ENCODE assay signal across 8 mouse cellular contexts in the genomic region with DNA sequence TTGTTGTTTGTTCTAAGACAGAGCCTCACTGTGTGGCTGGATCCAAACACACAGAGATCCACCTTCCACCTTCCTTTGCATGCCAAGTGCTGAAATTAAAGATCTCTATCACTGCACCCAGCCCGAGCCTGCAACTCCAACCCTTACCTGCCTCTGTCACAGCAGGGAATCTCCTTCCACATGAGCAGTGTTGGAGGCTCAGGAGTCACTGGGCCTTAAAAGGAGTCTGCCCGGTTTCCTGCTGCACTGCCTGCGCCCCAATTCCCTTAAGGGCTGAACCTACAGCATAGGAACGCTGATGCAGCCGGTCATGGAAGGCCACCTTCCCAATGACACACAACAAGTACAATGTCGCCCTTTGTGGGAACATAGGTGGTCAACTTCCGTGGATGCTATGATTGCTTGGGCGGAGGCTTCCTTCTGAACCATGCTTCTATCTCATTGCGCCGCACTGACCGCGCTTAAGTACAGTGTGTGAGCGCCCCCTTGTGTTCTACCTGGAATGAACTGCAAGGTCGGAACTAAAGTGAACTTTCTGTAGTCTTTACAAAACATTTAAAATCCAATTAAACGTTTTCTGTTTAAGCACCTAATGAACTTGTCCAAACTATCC. TPM values are rescaled to one million over a fixed set of nuclear protein-coding genes. Genes with fewer than 3 reads are reported as not detected.
DNase-seq lines count a peak whose midpoint lies in the region; ATAC-seq lines count a peak whose summit lies in the region.

No protein-coding gene starts in this region.

- peak; percentile 77 for ATAC-seq in erythroid progenitor cell, adult 5-6 weeks (replicated peaks; ENCODE audit: low FRiP score, poor library complexity, severe bottlenecking)
- no peak for ATAC-seq in heart, embryonic 14.5 days (ENCODE audit: insufficient number of reproducible peaks, insufficient read depth, low FRiP score, low read depth)
- peak; percentile 31; the same call in 1 of the 2 replicates for ATAC-seq in liver, embryonic 13.5 days (ENCODE audit: low read depth)
- ATAC-seq in neural tube, embryonic 13.5 days (ENCODE audit: low read depth), result peak; percentile 55

- no peak overlapping the region for H3K4me3 ChIP-seq in heart, embryonic 14.5 days (ENCODE audit: control insufficient read depth in 1 of 2, insufficient read depth in 1 of 2, low read depth in 1 of 2, low read length in 2 of 2)
- H3K4me3 ChIP-seq in liver, embryonic 13.5 days (replicated peaks), result no peak overlapping the region
- peak overlapping the region; percentile 17 for H3K4me3 ChIP-seq in neural tube, embryonic 13.5 days

- 0 out of 2 replicates have a peak overlapping the region, but pooled peaks have one; percentile 4 for H3K4me2 ChIP-seq in heart, embryonic 14.5 days (ENCODE audit: low read length)
- no peak overlapping the region for H3K4me2 ChIP-seq in liver, embryonic 13.5 days
- H3K4me2 ChIP-seq in neural tube, embryonic 13.5 days, result peak overlapping the region; percentile 53

- H3K4me1 ChIP-seq in heart, embryonic 14.5 days (ENCODE audit: control insufficient read depth in 2 of 2, insufficient read depth in 2 of 2, low read length in 2 of 2), result peaks cover 2 to 8% of the 10 kb centered on the region in 2 experiments
- H3K4me1 ChIP-seq in liver, embryonic 13.5 days (replicated peaks), result peaks cover 6% of the 10 kb centered on the region; the same call in 1 of the 2 replicates
- no peaks in the 10 kb centered on the region; the same call in 1 of the 2 replicates for H3K4me1 ChIP-seq in neural tube, embryonic 13.5 days (replicated peaks)

- DNase-seq in CD8-positive naive resting alpha-beta T cell, adult 2 months (ENCODE audit: low read depth in 2 of 2, low spot score in 2 of 2), result peak; percentile 50 to 61
- peak; percentile 37 for DNase-seq in brain, embryonic 18.5 days (ENCODE audit: low read depth, low spot score)
- DNase-seq in kidney, postnatal 10 days, result peak; percentile 89
- peak; percentile 39 for DNase-seq in liver, embryonic 13.5 days
- DNase-seq in telencephalon, adult 2 months (ENCODE audit: low read depth, low spot score), result peak; percentile 65

- no peaks in the 10 kb centered on the region for H3K9me3 ChIP-seq in heart, embryonic 14.5 days (ENCODE audit: control insufficient read depth, low read length)
- H3K9me3 ChIP-seq in liver, embryonic 13.5 days (replicated peaks), result no peaks in the 10 kb centered on the region
- no peaks in the 10 kb centered on the region for H3K9me3 ChIP-seq in neural tube, embryonic 13.5 days

- no peaks in the 10 kb centered on the region for H3K36me3 ChIP-seq in heart, embryonic 14.5 days (ENCODE audit: control insufficient read depth, insufficient read depth, low read length)
- no peaks in the 10 kb centered on the region for H3K36me3 ChIP-seq in liver, embryonic 13.5 days
- no peaks in the 10 kb centered on the region for H3K36me3 ChIP-seq in neural tube, embryonic 13.5 days

- WGBS in heart, embryonic 14.5 days, result 9% methylated on average over 15 of the region's 15 CpGs
- WGBS in liver, embryonic 13.5 days (ENCODE audit: insufficient replicate concordance), result 11% methylated on average over 15 of the region's 15 CpGs
- WGBS in neural tube, embryonic 13.5 days, result 5% methylated on average over 15 of the region's 15 CpGs

- no peak overlapping the region for H3K9ac ChIP-seq in heart, embryonic 14.5 days (ENCODE audit: low read length)
- H3K9ac ChIP-seq in liver, embryonic 13.5 days, result no peak overlapping the region
- H3K9ac ChIP-seq in neural tube, embryonic 13.5 days, result peak overlapping the region; percentile 59

- H3K27me3 ChIP-seq in heart, embryonic 14.5 days (ENCODE audit: control insufficient read depth, insufficient read depth, low read length), result peaks cover 23% of the 10 kb centered on the region
- H3K27me3 ChIP-seq in liver, embryonic 13.5 days, result peaks cover 10% of the 10 kb centered on the region
- no peaks in the 10 kb centered on the region for H3K27me3 ChIP-seq in neural tube, embryonic 13.5 days

- no peak overlapping the region for H3K27ac ChIP-seq in heart, embryonic 14.5 days (replicated peaks in 1 of 2; ENCODE audit: control insufficient read depth in 1 of 2, insufficient read depth in 1 of 2, low read depth in 2 of 2, low read length in 2 of 2)
- H3K27ac ChIP-seq in liver, embryonic 13.5 days, result no peak overlapping the region
- no peak overlapping the region; the same call in 1 of the 2 replicates for H3K27ac ChIP-seq in neural tube, embryonic 13.5 days (replicated peaks)

RNA-seq across cellular contexts. Expression of a gene that starts 49.5 kb away (rescaled TPM):
- total RNA-seq in erythroid progenitor cell, adult 5-6 weeks (2015; ENCODE audit: low replicate concordance), result 0.36 TPM in 1 of 2 replicates, not detected in the other
- total RNA-seq in erythroid progenitor cell, adult 5-6 weeks (2017; ENCODE audit: low replicate concordance), result 0.90 TPM in 1 of 2 replicates, not detected in the other
- polyA plus RNA-seq in heart, embryonic 14.5 days (2014; fragmentation: Nextera tagmentation; extraction: Ambion mirVana), result 0.58 and 0.85 TPM in 2 replicates
- 0.41 and 0.45 TPM in 2 replicates for polyA plus RNA-seq in liver, embryonic 13.5 days (2015; fragmentation: Nextera tagmentation; extraction: Ambion mirVana)
- 0.39 and 0.63 TPM in 2 replicates for polyA plus RNA-seq in neural tube, embryonic 13.5 days (2015; fragmentation: Nextera tagmentation; extraction: Ambion mirVana)

RNA-seq across cellular contexts. Expression of a gene that starts 51.7 kb away (rescaled TPM):
- 29.9 and 36.5 TPM in 2 replicates for total RNA-seq in erythroid progenitor cell, adult 5-6 weeks (2015; ENCODE audit: low replicate concordance)
- total RNA-seq in erythroid progenitor cell, adult 5-6 weeks (2017; ENCODE audit: low replicate concordance), result 18.5 and 35.1 TPM in 2 replicates
- polyA plus RNA-seq in heart, embryonic 14.5 days (2014; fragmentation: Nextera tagmentation; extraction: Ambion mirVana), result 8.2 and 9.2 TPM in 2 replicates
- 6.0 and 6.7 TPM in 2 replicates for polyA plus RNA-seq in liver, embryonic 13.5 days (2015; fragmentation: Nextera tagmentation; extraction: Ambion mirVana)
- 3.9 and 4.7 TPM in 2 replicates for polyA plus RNA-seq in neural tube, embryonic 13.5 days (2015; fragmentation: Nextera tagmentation; extraction: Ambion mirVana)

Comparison
In these comparisons a context has a peak if more than half of its experiments do, and no peak if none do; other contexts are left out.
1. DNase-seq: peak in every context shown above with its lines; median percentile 89 in kidney, postnatal 10 days; 65 in telencephalon, adult 2 months; 56 in CD8-positive naive resting alpha-beta T cell, adult 2 months; 39 in liver, embryonic 13.5 days; 37 in brain, embryonic 18.5 days.